Mouse (Mus musculus) midbrain, embryonic 12.5 days (tissue): Measurements from ENCODE around the gene Lrr1. TPM values are rescaled to one million over a fixed set of nuclear protein-coding genes. Genes with fewer than 3 reads are reported as not detected.
"Not testable (repeated sequence)": the region's sequence is repeated elsewhere in the genome, so short reads cannot be mapped to it uniquely, and the experiment has no call there.

ENCODE experiments used
- ATAC-seq: fragments of 200-750 bp; cut with Nextera tagmentation; 2 replicates; pipeline ENCODE4 v1.8.0; 2017; ENCODE audit warnings: low read depth, moderate TSS enrichment, moderate library complexity; ENCODE audit not compliant: low FRiP score
- H3K27ac ChIP-seq: fragments of 300-500 bp; sonication (generic); replicated peaks from 2 replicates; pipeline ENCODE4 v1.5.1; 2016; ENCODE audit warnings: mild to moderate bottlenecking
- H3K27me3 ChIP-seq: fragments of 300-500 bp; sonication (generic); 2 replicates; pipeline ENCODE4 v1.6.1; 2016; ENCODE audit warnings: mild to moderate bottlenecking
- H3K36me3 ChIP-seq: fragments of 300-500 bp; sonication (generic); 2 replicates; pipeline ENCODE4 v1.6.1; 2016
- H3K4me1 ChIP-seq: fragments of 300-500 bp; sonication (generic); 2 replicates; pipeline ENCODE4 v1.6.1; 2016
- H3K4me2 ChIP-seq: fragments of 300-500 bp; sonication (generic); replicated peaks from 2 replicates; pipeline ENCODE4 v1.6.1; 2016; ENCODE audit warnings: mild to moderate bottlenecking, moderate library complexity
- H3K4me3 ChIP-seq: fragments of 300-500 bp; sonication (generic); 2 replicates; pipeline ENCODE4 v1.5.1; 2016; ENCODE audit warnings: mild to moderate bottlenecking
- H3K9ac ChIP-seq: fragments of 300-500 bp; sonication (generic); replicated peaks from 2 replicates; pipeline ENCODE4 v1.6.1; 2016; ENCODE audit warnings: mild to moderate bottlenecking, moderate library complexity
- H3K9me3 ChIP-seq: fragments of 300-500 bp; sonication (generic); 2 replicates; pipeline ENCODE4 v1.6.1; 2016; ENCODE audit warnings: mild to moderate bottlenecking
- WGBS: fragments of 180-500 bp; shearing (Covaris S2); methylation state at CpG from one replicate; pipeline ENCODE4 v1.1.7; 2016; 5-methylcytosine and 5-hydroxymethylcytosine counted together
- polyA plus RNA-seq: library from polyadenylated mRNA; unstranded; fragments of >200 nt; fragmentation: Nextera tagmentation; extraction: Ambion mirVana; gene quantifications from 2 replicates; pipeline ENCODE4 v1.2.1, GENCODE M21; 2016

Lrr1 gene
- polyA plus RNA-seq, 1 experiment from 2014 or later: 24.5 TPM

DNA sequence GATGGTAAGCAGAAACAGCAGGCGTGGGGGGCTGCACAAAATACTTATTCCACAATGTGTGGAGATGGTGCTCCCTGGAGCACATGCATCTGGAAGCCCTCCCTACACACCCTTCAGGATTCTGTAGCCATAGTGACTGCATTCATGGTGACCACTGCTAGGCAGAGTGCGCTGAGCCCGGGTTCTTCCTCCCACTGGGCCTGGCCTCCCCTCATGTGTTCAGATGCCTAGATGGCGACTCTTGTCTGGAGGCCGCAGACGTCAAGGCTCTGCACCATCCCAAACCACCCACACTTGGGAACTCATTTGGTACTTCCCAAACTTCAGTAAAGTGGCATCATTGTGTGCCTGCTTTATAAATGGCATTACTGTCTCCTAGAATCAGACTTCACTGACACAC, 25.2 kb upstream of the Lrr1 start:
- ATAC-seq: no peak
- Histone ChIP-seq H3K4me2 (no peak overlapping the region), H3K27ac (no peak overlapping the region), H3K36me3 (no peaks in the 10 kb centered on the region), H3K4me3 (no peak overlapping the region), H3K4me1 (no peaks in the 10 kb centered on the region), H3K27me3 (no peaks in the 10 kb centered on the region), H3K9me3 (no peaks in the 10 kb centered on the region), H3K9ac (no peak overlapping the region)
- 66% methylated on average over 6 of the region's 6 CpGs for WGBS

DNA sequence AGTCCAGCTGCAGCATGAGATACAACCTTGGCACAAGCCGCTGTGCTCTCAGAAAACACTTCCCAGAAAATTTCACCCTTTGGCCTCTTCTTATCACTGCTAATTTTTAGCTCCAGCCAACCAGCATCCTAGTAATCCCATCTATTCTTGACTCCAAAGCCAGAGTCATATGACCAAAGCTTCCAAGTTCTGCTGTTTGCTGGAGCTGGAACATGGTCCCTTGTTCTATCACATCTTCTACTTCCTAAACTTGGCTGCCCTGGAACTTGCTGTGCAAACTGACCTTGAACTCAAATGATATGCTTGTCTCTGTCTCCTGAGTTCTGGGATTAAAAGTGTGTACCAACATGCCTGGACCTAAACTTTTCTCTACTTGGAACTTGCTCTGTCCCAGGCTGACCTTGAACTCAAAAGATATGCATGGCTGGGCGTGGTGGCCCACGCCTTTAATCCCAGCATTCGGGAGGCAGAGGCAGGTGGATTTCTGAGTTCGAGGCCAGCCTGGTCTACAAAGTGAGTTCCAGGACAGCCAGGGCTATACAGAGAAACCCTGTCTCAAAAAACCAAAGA, 21.4 kb upstream of the Lrr1 start:
- Histone ChIP-seq H3K36me3 (no peaks in the 10 kb centered on the region), H3K27ac (no peak overlapping the region), H3K27me3 (no peaks in the 10 kb centered on the region), H3K4me3 (no peak overlapping the region), H3K4me2 (no peak overlapping the region), H3K4me1 (no peaks in the 10 kb centered on the region), H3K9me3 (no peaks in the 10 kb centered on the region), H3K9ac (no peak overlapping the region)
- ATAC-seq: no peak
- 88% methylated on average over 5 of the region's 5 CpGs for WGBS

DNA sequence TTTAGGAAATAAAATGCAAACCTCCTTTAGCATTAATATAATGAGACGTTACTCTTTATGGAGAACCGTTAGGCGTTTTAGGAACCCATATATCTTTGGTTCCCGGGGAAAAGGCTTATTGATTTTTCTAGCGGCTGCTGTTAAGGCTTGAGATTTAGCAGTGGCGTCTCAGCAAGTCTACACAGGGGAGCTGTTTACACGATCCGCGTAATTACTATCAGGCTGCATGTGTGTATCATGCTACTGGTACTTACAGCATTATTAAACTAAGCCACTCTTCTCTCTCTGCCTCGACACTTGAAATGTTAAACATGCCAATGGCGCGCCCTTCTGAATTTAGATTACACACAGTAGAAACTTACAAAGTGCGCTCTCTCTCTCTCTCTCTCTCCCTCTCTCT, 18.6 kb upstream of the Lrr1 start:
- 83% methylated on average over 13 of the region's 13 CpGs for WGBS

DNA sequence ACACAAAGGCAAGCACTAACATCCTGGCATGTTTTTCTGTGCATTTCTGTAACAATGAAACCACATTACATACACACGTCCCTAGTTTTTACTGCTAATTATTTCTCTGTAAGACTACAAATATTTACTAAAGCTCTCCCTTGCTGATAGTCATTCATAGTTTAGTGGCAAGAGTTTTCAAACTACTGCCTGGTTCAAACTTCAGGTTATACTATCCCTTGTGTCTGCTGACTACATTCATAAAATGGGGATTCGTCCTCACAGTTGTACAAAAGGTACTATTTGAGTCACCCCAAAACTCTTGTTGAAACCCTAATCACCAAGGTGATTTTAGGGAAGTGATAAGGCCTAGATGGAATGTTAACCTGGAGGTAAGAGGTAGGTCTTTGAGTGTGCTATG, 12.7 kb upstream of the Lrr1 start:
- ATAC-seq: no peak
- no peak overlapping the region for H3K4me3 ChIP-seq
- H3K27me3 ChIP-seq: no peaks in the 10 kb centered on the region
- 90% methylated on average over 2 of the region's 2 CpGs for WGBS
- H3K4me1 ChIP-seq: peaks cover 8% of the 10 kb centered on the region
- no peak overlapping the region for H3K9ac ChIP-seq
- H3K36me3 ChIP-seq: peaks cover 21% of the 10 kb centered on the region
- no peak overlapping the region for H3K27ac ChIP-seq
- no peaks in the 10 kb centered on the region for H3K9me3 ChIP-seq
- no peak overlapping the region for H3K4me2 ChIP-seq

More for the DNA sequence above, 18.6 kb upstream of the Lrr1 start:
- H3K9me3 ChIP-seq: no peaks in the 10 kb centered on the region
- H3K4me1 ChIP-seq: no peaks in the 10 kb centered on the region
- H3K4me2 ChIP-seq: no peak overlapping the region
- ATAC-seq: no peak
- no peak overlapping the region for H3K9ac ChIP-seq
- H3K27ac ChIP-seq: no peak overlapping the region
- no peak overlapping the region for H3K4me3 ChIP-seq
- H3K27me3 ChIP-seq: no peaks in the 10 kb centered on the region
- no peaks in the 10 kb centered on the region for H3K36me3 ChIP-seq

DNA sequence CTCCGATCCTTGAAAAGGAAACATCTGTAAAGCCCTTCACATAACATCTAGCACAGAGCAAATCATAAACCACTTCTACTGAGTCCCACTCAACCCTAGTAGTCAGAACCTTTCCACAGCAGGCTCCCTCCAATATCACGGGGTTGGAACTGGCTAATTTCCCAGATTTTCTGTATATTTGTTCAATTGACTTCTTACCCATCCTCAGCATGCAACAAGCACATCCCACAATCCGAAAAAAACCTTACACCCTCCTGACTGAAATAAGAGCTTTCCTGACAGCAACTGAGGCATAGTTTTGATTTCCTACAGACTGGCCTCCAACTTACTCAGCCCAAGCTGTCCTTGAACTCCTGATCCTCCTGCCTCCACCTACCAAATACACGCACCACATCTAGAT, 12.2 kb upstream of the Lrr1 start:
- 84% methylated on average over 4 of the region's 4 CpGs for WGBS
- no peak overlapping the region for H3K9ac ChIP-seq
- H3K27me3 ChIP-seq: no peaks in the 10 kb centered on the region

DNA sequence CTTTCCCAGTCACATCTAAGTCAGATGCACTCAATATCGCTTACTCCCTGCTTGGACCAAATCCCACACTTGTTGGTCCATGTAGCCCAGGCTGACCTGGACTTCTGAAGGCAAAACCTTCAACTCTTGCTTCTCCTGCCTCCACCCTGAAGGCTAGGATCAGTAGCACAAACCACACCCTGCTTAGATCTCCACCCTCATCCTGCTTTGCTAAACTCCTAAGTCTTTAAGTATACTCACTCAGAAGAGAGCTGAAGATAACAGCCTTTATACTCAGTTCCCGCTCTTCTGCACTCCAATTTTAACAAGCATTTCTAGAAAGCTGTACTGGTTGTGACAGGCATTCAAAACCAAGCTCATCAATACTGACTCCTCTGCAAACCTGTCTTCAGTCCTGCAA, 11.5 kb upstream of the Lrr1 start:
- H3K9ac ChIP-seq: no peak overlapping the region
- no peak overlapping the region for H3K4me3 ChIP-seq
- peaks cover 21% of the 10 kb centered on the region for H3K36me3 ChIP-seq
- no peak overlapping the region for H3K4me2 ChIP-seq
- H3K4me1 ChIP-seq: peaks cover 8% of the 10 kb centered on the region
- no peaks in the 10 kb centered on the region for H3K9me3 ChIP-seq
- no peak overlapping the region for H3K27ac ChIP-seq
- H3K27me3 ChIP-seq: no peaks in the 10 kb centered on the region
- WGBS: 93% methylated on average over 2 of the region's 2 CpGs
- ATAC-seq: no peak

More for the DNA sequence above, 12.2 kb upstream of the Lrr1 start:
- Histone ChIP-seq H3K4me2 (no peak overlapping the region), H3K4me3 (no peak overlapping the region), H3K27ac (no peak overlapping the region), H3K4me1 (peaks cover 8% of the 10 kb centered on the region), H3K9me3 (no peaks in the 10 kb centered on the region), H3K36me3 (peaks cover 21% of the 10 kb centered on the region)
- ATAC-seq: no peak

DNA sequence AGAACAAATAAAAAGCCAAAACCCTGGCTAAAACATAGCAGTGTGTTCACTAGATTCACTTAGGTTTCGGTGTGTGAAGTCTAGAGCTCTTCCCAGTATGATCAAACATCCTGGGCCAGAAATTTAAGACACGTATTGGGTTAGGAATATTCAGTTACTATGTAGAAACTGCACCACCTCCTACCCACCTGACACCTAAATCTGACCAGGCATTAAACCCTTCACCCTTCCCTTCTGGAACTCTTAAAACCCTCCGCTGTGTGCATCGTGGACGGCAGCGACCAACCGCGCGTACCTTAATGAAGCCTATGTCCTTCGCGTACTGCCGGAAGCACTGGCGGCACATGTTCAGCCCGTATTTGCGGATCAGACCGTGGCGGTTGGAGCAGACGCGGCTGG, 10.2 kb upstream of the Lrr1 start:
- peak overlapping the region; percentile 72 for H3K4me2 ChIP-seq
- no peak for ATAC-seq
- H3K27me3 ChIP-seq: no peaks in the 10 kb centered on the region
- H3K4me1 ChIP-seq: peaks cover 8% of the 10 kb centered on the region
- H3K9me3 ChIP-seq: no peaks in the 10 kb centered on the region
- 1% methylated on average over 19 of the region's 19 CpGs for WGBS
- H3K27ac ChIP-seq: peak overlapping the region; percentile 95
- H3K36me3 ChIP-seq: peaks cover 21% of the 10 kb centered on the region
- peak overlapping the region; percentile 79 for H3K4me3 ChIP-seq
- peak overlapping the region; percentile 88 for H3K9ac ChIP-seq

DNA sequence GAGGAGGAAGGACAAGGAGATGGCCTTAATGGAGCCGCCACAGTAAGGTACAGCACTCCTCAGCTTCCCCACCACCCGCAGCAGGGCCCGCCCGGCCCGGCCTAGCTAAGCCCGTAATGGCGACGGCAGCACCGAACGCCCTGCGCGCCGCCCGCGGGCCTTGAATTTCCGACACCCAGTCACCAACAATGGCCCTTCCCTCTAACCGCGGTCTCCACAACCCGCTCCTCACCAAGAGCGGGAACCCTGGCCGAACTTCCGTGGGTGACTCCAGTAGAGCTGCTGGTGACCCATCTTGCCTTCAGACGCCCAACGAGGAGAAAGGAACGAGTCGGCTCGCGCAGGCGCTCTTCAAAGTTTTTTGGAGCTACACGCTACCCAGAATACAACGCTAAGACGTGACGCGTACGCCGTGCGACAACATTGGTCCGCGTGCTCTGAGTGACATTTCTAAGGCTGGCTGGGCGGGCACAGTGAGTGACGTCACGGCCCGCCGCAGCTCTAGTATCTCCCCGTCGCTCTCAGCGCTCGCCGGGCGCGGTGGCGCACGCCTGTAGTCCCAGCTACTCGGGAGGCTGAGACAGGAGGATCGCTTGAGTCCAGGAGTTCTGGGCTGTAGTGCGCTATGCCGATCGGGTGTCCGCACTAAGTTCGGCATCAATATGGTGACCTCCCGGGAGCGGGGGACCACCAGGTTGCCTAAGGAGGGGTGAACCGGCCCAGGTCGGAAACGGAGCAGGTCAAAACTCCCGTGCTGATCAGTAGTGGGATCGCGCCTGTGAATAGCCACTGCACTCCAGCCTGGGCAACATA, 9.6 kb upstream of the Lrr1 start, which contains the start of gene Rps29:
Gene Rps29 (minus strand): TSS at position 422 of the 813 bp plus-strand sequence.
- Histone ChIP-seq H3K36me3 (peaks cover 21% of the 10 kb centered on the region), H3K27ac (peak within 1 kb of the TSS; percentile 95), H3K4me3 (peak within 1 kb of the TSS; percentile 79), H3K4me2 (peak within 1 kb of the TSS; percentile 72), H3K9ac (peak within 1 kb of the TSS; percentile 88)
- H3K9me3 ChIP-seq, H3K4me1 ChIP-seq, H3K27me3 ChIP-seq: not testable (repeated sequence)
- ATAC-seq: peak; percentile 99
- WGBS: 0% methylated on average over 57 of the region's 68 CpGs

DNA sequence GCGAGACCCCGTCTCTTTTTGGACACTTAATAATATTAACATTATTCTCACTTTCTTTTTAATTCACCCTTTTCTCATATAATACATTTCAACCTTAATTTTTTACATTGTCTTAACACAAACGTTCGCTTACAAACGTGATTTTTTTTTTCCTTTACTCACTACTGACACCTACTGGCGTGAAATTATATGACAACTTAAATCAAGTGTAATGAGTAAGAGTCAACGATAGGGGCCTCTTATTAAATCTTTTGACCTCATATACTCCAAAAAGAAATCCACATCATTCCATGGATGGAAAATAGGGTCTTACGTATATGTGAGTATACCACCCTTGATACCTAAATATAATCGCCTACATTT, 9.1 kb upstream of the Lrr1 start:
- peaks cover 21% of the 10 kb centered on the region for H3K36me3 ChIP-seq
- H3K9me3 ChIP-seq: no peaks in the 10 kb centered on the region
- WGBS: 6% methylated on average over 9 of the region's 9 CpGs
- H3K9ac ChIP-seq: no peak overlapping the region
- no peak for ATAC-seq
- H3K27ac ChIP-seq: no peak overlapping the region
- H3K27me3 ChIP-seq: no peaks in the 10 kb centered on the region
- H3K4me2 ChIP-seq: 0 out of 2 replicates have a peak overlapping the region, but pooled peaks have one; percentile 9
- 0 out of 2 replicates have a peak overlapping the region, but pooled peaks have one; percentile 3 for H3K4me3 ChIP-seq
- peaks cover 8% of the 10 kb centered on the region for H3K4me1 ChIP-seq

DNA sequence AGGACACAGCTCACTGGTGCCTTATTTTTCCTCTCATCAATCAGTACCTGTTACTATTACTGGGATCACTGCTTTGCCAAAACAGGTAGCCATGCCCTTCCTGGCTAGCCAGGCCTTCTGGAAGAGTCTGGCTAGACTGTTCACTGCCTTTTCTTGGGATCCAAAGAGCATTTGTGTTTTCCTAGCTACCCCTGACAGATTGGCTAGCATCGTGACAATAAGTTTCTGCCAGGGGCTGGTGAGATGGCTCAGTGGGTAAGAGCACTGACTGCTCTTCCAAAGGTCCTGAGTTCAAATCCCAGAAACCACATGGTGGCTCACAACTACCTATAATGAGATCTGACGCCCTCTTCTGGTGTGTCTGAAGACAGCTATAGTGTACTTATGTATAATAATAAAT, 7.9 kb upstream of the Lrr1 start:
- H3K27ac ChIP-seq, H3K9ac ChIP-seq, H3K4me3 ChIP-seq, H3K9me3 ChIP-seq, ATAC-seq, H3K27me3 ChIP-seq, H3K4me1 ChIP-seq, H3K4me2 ChIP-seq: not testable (repeated sequence)
- 84% methylated on average over 2 of the region's 2 CpGs for WGBS
- H3K36me3 ChIP-seq: peaks cover 20% of the 10 kb centered on the region

DNA sequence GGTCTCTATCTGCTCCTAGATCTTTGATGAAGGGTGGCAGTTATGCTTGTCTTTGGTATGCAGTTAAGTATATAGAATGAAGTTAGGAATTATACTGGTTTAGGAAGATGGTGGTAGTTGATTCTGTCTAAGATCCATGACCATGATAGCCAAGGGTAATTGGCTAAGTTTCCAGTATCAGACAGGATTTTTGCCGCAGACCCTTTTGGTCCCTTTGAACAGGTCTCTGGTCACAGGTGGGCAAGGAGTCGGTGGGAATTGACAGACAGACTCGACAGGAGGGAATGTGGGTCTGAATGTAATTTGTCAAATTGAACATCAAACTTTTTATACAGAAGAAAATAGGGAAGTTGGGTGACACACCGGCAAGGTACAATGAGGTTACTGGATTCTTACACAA, 5.0 kb upstream of the Lrr1 start:
- H3K27me3 ChIP-seq, ATAC-seq, H3K36me3 ChIP-seq, H3K9me3 ChIP-seq, H3K27ac ChIP-seq, H3K4me1 ChIP-seq, H3K4me3 ChIP-seq, H3K9ac ChIP-seq, H3K4me2 ChIP-seq: not testable (repeated sequence)
- WGBS: 88% methylated on average over 4 of the region's 4 CpGs

DNA sequence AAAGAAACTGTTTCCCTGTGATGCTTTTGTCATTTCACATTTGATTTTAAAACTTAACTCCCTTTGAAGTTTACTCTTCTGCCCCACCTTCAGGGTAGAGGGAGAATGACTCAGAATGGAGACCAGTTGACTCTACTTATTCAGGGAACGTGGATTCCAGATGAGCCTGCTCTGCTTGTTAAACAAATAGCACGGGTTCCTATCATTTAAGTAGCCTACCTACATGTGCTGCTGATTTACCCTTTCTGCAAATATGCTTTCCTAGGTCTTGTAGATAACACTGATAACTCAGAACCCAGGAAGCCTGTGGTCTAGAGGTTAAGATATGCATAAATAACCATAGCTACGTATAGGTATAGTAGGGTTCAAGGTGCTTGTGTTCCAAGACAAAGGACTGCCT, 3.7 kb upstream of the Lrr1 start:
- no peak for ATAC-seq
- H3K9ac ChIP-seq: no peak overlapping the region
- no peak overlapping the region for H3K27ac ChIP-seq
- WGBS: 58% methylated on average over 3 of the region's 3 CpGs
- peaks cover 14% of the 10 kb centered on the region for H3K4me1 ChIP-seq
- no peak overlapping the region for H3K4me3 ChIP-seq
- no peaks in the 10 kb centered on the region for H3K27me3 ChIP-seq
- H3K36me3 ChIP-seq: no peaks in the 10 kb centered on the region
- no peak overlapping the region for H3K4me2 ChIP-seq
- H3K9me3 ChIP-seq: no peaks in the 10 kb centered on the region
